Comparison of ENCODE assay signal across 1 mouse cellular context in genomic region chr9:27043892-27044291, GRCm38 (mm10).
TF ChIP-seq lines count a peak whose summit lies in the region.

No protein-coding gene starts in this region.

TF ChIP-seq in CH12.LX, 34 proteins besides CTCF, POLR2A, EP300 and RAD21:
- TF ChIP-seq BHLHE40 (IDR thresholded peaks at IDR 0.05; ENCODE audit: low read depth, low read length) (0 out of 2 replicates have a peak, but pooled peaks have one; percentile 24), ZKSCAN1 (IDR thresholded peaks at IDR 0.05; ENCODE audit: borderline replicate concordance, low read depth, low read length) (no peak)
